Mouse (Mus musculus): ENCODE measurements around the gene Rgs21.

Gene Rgs21

DNA sequence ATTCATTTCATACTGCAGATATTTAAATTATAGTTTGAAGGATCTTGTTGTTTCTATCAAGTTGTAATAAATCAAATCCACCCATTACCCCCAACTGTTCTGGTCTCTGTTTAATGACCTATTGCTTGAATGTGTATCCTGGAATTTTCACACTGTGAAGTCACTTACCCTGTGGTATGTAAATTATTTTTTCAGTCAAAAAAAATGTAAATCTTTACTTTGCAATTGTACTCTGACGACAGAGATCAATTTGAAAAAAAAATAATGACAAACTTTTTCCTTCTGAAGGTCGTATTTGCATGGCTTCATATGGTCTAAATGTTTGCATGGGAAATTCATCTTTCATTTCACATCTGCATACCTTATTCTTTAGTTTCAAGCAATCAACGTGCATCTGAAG is at the start of gene Rgs21:
Gene Rgs21, minus strand, starts transcription at position 101 of the 400 bp plus-strand sequence.
- no peak for DNase-seq (ENCODE audit: low read depth, low spot score)

DNA sequence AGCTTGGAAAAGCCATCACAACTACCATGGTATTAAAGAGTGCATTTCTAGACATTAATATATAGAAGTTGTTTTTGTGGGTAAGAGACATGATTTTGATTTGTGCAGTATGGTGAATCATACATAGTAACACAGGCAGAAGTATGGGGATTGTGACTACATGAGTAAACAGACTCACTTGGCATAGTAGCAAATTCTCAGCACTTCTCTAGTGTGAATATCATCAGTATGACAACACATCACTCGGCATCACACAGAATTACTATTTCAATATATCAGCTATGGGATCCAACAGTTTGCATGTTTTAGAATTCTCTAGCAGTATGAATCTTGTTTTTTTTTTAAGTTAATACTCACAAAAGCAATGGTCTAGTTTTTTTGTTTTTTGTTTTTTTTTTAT is 36.6 kb upstream of the Rgs21 start:
- peak; percentile 66 for DNase-seq (ENCODE audit: low read depth, low spot score)

DNA sequence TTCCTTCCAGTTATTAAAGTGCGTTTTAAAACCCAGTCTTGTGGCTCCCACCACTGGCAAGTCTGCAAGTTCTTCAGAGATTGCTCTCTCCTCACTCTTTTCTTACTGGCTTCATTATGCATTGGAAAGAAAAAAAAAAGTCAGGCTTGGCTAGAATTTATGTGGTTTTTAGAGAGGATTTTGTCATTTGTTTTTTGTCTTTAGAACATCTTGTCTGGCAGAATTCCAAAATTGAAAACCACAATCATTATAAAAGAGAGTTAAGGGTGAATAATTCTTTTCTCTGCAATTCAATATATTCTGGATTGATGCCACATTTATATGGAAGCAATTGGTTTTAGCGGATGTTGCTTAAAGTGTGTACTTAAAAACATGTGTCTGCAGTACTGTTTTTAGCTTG is 35.5 kb upstream of the Rgs21 start:
- DNase-seq (ENCODE audit: low read depth, low spot score) = peak; percentile 87

DNA sequence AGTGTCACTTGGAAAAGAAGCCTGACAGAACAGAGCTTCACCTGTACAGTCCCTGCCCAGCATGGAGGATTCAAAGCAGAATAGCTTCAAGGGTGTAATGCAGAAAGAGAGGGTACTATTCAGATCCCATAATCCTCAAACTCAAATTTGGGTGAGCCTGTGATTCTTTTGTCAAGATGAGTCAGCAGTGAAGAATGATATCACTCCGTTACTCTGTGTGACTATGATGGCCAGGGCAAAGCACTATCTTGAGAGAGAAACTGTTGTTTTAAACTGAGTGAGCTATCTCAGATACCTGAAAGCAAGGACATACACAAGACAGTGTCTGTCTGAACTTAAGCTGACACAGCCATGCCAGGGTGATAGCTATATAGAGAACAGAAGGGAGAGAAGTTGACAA is 11.9 kb upstream of the Rgs21 start:
- peak; percentile 60 for DNase-seq (ENCODE audit: low read depth, low spot score)

DNA sequence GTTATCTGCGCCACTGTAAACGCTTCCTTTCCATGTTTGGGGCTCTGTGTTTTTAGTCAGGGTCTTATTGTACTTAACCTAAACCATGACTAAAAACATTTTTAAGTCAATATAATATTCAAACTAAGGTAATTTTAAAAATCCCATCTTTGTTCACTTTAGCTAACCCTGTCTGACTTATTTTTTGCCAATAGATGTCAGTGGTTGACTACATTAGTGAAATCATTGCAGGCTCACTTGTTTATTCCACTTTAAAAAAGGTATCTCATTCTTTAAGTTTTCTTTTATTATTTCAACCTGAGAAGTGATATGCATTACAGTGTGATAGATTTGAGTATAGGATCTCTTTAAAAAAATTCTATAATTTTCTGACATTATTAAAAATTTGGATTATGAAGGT is 5.5 kb upstream of the Rgs21 start:
- peak; percentile 44 for DNase-seq (ENCODE audit: low read depth, low spot score)

DNA sequence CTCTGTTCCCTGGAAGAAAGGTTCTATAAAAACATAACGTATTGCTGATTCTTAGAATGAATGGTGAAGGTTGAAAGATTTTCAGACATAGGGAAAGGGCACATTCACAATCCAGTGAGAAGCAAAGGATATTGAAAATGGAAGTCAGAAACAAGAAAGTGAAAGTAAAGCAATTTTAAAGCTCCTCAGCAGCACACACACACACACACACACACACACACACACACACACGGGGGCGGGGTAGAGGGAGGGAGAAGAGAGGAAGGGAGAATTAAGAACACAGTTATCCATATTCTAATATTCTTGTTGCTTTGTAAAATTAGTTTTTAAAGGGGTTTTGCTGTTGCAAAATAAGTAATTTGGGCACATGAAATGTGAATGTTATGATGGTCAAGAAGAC is 2.4 kb upstream of the Rgs21 start:
- DNase-seq (ENCODE audit: low read depth, low spot score) = peak; percentile 11

DNA sequence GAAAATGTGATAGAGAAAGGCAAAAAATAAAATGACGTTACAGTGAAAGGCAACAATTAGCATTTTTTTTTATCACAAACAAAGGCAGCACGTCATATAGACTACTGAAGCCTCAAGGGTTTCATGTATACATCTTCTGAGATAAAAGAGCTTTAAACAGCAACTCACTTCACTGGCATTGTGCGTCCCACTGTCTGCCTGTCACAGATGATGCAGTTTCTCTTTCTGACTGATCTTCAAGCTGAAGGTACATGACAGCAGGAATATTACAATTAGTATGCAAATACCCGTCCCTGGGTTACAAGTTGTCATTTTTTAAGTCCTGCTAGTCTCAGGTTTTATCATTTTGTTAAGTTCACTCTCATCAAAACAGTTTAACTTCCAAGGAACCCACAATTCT is 22.3 kb downstream of the Rgs21 start:
- no peak for DNase-seq (ENCODE audit: low read depth, low spot score)

DNA sequence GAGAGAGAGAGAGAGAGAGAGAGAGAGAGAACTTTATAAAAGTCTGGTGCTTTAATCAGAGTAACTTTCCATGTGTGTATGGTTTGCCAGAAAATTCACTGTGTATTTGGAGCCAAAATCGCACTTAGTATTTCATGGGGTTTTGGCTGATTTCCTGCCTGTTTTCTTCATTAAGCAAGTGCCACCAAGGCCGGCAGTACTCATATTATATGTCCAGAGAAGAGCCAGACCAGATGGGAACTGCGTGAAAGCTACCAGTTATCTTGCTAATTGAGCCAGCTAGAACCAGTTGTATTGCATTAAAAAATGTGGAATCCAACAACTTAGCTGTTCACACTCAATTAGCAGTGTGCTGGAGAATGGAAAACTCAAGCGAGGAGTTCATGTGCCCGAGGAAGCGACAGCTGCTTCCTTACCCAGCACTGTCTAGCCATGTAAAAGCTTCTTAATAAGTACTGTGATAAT is 22.9 kb downstream of the Rgs21 start:
- DNase-seq (ENCODE audit: low read depth, low spot score) = no peak

DNA sequence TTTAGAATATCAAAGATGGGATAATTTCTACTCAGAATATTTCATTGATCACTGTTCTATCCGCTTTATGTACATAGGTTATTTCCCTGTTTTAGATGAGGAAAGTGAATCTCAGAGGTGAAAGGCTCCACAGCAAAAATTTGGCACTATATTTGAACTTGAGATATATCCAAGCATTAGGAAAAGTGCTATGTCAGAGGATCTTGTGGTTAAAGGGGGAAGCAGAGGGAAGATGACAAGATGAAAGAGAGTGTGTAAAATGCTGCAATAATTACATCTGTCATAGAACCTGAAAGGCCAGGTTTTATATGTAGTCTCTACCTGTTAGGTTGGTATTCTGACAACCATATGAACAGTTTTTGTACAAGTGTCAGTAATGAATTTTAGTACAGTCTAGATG is 35.7 kb downstream of the Rgs21 start:
- no peak for DNase-seq (ENCODE audit: low read depth, low spot score)

DNA sequence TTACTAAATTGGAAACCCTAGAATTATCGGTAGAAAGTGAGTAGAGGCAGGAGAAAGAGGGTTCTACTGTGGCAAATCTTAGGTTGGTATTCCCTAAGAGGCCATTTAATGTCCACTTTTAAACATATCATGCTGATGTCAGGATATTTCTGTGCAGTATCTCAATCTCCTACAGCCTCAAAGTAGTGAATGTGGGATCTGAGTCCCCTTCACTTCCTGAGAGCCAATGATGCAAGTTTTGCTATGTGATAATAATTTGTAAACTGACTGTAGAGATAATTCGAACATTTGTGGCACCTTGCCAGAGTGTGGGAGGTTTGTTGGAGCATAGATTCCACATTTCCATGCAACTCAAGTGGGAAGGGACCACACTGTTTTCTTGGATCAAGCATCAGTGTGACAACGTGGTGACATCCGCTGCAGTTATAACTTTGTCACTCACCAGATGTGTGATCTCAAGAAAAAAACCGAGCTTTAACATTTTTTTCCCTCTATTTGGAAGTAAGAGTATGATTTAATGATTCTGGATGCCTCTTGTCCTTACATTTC is 49.5 kb downstream of the Rgs21 start:
- DNase-seq (ENCODE audit: low read depth, low spot score) = no peak

DNA sequence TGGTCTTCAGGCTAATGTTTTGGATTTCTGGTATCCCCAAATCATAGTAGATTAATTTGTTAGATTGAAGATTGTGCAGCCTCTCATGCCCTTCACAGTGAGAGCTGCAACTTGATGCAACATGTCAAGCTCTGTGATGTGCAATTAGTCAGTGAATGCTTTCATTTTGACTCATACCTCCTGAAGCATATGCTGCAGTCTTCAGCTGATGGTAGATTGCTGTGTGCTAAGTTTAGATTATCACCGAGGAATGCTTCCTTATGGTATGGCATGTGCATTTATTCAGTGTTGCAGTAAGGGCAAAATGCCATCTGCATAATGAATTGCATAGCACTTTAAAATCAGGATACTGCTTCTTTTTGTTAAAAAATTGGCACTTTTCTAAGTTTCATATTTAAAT is 65.2 kb downstream of the Rgs21 start:
- DNase-seq (ENCODE audit: low read depth, low spot score) = peak; percentile 70

DNA sequence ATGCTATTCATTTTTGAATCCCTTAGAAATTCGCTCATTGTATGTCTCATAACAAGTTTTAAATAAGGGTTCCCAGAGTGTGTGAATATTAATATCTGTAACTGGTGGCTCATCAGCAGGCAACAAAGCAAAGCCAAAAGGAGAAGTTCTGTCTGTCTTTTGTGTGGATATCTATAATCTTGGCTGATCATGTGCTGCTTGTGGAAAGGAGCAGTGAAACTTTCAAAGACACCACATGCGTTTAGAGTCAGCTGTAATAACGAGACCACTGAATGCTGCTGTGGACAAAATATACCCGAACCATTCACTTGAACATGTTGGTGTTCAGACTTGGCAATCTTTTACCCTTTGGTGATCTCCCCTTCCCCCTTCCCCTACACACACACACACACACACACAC is 67.0 kb downstream of the Rgs21 start:
- no peak for DNase-seq (ENCODE audit: low read depth, low spot score)

DNA sequence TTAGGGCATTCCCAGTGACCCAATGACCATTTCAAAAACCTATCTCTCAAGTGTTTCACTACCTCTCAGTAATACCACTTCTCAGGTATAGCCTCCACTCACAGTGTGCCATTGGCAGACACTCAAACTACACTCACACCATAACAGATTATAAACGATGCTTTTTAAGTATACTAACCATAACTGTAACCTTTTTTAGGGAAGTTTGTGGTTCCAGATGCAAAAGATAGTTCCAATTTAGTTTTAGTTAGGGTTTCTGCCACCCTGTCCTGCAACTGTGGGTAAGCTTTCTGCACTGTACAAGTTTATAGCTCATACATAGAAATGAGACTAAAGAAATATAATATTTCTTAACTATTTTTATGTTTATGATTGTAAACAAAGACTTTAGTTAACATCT is 67.7 kb downstream of the Rgs21 start:
- DNase-seq (ENCODE audit: low read depth, low spot score) = no peak

DNA sequence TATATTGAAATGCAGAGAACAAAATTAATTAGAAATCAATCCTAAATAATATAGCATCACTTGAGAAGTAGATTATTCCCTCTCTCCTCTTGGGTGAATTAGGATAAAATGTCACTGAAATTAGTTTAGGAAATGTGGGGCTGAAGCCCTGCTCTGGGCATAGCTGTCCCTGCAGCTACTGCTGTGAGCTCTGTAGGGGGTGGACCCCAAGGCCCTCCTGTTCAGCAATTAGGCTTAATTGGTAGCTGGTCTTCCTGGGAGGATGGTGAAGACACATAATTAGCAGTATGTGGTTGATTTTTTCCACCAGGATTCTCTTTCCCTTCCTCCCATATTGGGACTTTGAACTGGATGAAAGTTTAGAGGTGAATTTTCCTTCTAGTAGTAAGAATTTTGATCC is 68.7 kb downstream of the Rgs21 start:
- no peak for DNase-seq (ENCODE audit: low read depth, low spot score)

DNA sequence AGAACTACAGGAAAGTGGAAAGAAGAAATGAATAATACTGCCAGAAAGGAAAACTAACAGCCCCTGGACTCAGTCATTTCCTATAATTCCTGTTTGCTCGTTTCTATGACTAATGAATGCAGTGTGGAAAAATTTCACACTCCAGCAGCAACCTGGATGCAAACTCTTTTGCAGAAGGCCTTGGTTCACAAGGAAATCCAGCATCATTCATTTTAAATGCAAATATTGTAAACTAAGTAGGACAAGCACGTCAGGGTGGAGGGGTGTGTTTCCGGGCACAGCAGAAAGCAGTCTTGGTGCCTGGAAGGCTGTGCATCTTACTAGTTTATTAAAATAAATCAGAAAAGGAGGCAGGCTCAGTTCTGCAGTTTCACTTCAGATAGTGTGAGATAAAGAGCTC is 69.4 kb downstream of the Rgs21 start:
- peak; percentile 18 for DNase-seq (ENCODE audit: low read depth, low spot score)

DNA sequence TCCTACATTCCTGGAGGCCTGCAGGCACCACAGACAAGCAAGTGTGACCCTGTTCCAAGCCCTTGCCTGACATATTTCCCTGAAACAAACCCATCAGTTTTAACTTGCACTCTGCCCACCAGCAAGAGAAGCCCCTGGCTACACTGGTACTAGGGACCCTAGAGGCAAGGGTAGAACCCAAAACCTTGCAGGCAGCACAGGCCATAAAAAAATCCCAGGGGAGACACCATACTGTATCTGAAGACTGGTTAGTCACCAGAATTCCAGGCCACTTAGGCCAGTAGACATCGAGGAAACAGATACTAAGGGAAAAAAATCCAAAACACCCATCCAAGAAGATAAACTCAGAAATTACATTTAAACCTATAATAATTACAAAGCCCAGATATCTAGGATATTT is 74.1 kb downstream of the Rgs21 start:
- peak; percentile 57 for DNase-seq (ENCODE audit: low read depth, low spot score)

DNA sequence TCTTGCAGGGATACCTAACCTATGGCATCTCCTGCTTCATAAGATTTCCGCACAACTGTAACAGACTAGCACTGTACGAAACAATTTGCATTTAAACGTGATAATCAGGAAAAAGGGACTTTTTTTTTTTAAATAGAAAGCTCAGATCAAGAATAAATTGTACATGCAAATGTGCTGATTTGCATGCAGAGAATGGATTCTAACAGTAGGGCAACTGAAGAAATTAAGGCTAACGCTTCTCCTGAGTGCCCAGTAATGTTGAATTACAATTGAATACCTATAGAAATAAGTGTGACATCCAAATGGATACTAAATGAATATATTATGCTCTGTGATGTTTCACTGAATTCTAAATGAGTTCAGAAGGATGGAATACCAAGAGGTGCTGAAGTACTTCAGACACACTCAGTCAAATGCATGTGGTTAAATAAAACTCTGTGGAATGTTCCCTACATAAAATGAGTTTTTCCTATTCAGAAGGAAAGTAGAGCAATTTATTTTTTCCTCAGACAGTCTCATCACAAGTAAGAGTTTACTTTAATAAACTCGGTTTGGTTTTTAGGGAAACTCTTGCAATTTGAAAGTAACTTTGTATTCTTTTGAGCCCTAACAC is 79.1 kb downstream of the Rgs21 start:
- no peak for DNase-seq (ENCODE audit: low read depth, low spot score)
